Mouse (Mus musculus): ENCODE measurements around the gene Qser1. TPM values are rescaled to one million over a fixed set of nuclear protein-coding genes. Genes with fewer than 3 reads are reported as not detected.

Qser1 gene
- total RNA-seq, 2 experiments from 2014 or later, result 8.8 to 9.4 TPM

- DNase-seq (ENCODE audit: low spot score in 2 of 2), result no peak
- intact Hi-C loops (cut with DNase I), result loop anchor here (5.0 kb wide), 1 partner anchor 54 kb away; no protein-coding TSS in a partner anchor
Measured at GRCm38 (mm10) chr2:104741015-104741758, 75.4 kb downstream of the Qser1 start.

DNA sequence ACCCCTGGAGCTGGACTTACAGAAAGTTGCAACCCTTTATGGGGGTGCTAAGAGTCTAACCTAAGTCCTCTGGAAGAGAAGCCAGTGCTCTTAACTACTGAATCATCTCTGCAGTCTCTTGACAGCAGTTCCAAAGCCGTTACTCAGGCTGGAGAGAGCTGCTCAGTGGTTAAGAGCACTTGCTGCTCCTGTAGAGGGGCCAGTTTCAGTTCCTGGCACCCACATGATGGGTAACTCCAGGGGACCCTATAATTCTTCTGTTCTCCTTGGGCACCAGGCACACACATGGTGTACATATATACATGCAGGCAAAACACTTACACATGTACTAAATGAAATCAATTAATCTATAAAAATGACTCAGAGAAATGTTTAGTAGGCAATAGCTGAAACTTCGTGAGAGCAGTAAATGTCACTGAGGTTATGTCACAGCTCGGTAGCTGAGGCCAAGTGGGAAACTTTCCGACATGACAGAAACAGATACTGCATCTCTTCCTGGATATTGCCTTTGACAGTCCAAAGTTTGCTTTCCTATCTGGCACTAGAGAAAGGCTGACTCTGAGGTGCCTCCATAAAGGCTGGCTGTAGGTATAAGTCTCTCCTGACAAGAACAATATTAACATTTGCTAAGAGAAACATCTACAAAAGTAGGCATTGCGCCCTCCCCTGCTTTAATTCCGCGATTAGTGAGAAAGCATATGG lies 76.2 kb downstream of the Qser1 start:
- DNase-seq (ENCODE audit: low spot score in 2 of 2), result no peak
- intact Hi-C loops (cut with DNase I), result loop anchor here (5.0 kb wide), 1 partner anchor 53 kb away; no protein-coding TSS in a partner anchor

GRCm38 (mm10) chr2:104739691-104740090 lies 76.9 kb downstream of the Qser1 start:
- intact Hi-C loops (cut with DNase I), result loop anchor here (5.0 kb wide), 1 partner anchor 52 kb away; no protein-coding TSS in a partner anchor
- no peak for DNase-seq (ENCODE audit: low spot score in 2 of 2)

DNA sequence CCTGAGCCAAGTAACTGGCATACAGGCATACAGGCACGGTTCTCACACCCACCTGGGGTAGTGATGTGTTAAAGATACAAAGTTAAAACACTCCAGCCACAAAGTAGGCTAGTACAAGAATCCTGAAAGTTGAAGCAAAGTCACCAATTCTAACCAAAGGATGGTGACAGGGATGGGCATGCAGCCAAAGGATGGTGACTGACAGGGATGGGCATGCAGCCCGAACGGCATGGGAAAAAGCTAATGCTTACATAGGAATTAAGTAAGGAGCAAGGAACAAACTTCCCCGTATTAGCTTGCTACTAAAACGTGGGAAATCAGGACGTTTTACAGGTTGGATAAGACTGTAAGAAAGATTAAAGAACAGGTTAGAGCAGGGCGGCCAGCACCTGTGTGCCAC lies 80.3 kb downstream of the Qser1 start:
- intact Hi-C loops (cut with DNase I), result no loop called here
- no peak for DNase-seq (ENCODE audit: low spot score in 2 of 2)

GRCm38 (mm10) chr2:104732562-104733256 lies 83.9 kb downstream of the Qser1 start:
- no peak for DNase-seq (ENCODE audit: low spot score in 2 of 2)
- intact Hi-C loops (cut with DNase I), result no loop called here

DNA sequence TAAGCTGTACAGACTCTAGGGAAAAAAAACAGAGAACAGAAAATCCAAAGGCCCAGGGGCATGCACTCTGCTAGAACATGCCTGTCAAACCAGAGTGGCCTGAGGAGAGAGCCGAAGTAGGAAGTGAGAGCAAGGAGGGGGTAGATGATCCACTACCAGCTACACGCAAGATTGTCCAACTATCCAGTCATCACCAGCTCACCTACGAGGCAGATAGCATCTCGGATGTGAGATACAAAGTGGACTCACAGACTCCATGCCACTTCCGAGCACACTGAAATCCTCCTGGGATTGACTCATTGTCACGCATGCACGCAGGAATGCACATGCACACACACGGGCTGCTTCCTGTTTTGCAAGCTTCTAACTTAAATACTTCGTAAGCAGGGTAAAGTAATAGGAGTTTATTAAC lies 84.5 kb downstream of the Qser1 start:
- intact Hi-C loops (cut with DNase I), result no loop called here

GRCm38 (mm10) chr2:104727369-104727768 lies 89.2 kb downstream of the Qser1 start:
- no peak for DNase-seq (ENCODE audit: low spot score in 2 of 2)
- intact Hi-C loops (cut with DNase I), result no loop called here

More for the DNA sequence above, 84.5 kb downstream of the Qser1 start:
- no peak for DNase-seq (ENCODE audit: low spot score in 2 of 2)

DNA sequence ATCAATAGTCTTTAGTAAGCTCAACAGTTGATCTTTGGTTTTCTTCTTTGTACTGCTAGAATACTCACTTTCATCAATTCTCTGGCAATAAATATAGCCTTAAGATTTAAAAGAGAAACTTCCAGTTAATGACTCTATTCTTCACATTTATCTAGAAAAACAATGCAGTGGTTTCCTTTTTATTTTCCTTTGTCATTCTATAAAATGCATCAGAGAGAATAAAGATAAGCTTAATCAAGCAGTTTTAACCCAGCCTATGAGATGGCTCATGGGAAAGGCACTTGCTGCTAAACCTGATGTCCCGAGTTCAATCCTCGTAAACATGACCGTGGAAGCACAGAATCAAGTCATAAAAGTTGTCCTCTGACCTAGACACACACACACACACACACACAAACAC lies 94.5 kb downstream of the Qser1 start:
- no peak for DNase-seq (ENCODE audit: low spot score in 2 of 2)
- intact Hi-C loops (cut with DNase I), result no loop called here

DNA sequence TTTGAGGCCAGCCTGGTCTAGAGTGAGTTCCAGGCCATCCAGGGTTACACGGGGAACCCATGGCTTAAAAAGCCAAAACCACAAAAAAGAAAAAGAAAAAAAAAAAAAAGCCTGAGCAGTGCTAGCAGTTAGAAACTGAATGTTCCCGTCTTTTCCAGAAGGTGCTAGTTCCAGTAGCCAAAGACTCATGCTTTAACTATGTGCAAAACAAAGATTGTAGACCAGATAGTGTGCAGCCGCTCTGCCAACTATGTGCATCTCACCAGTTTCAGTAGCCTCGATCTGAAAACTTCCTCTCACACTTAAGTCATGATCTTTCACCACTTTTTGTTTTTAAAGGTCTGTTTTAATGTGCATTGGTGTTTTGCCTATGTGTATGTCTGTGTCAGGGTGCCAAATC lies 98.7 kb downstream of the Qser1 start:
- intact Hi-C loops (cut with DNase I), result no loop called here
- no peak for DNase-seq (ENCODE audit: low spot score in 2 of 2)

DNA sequence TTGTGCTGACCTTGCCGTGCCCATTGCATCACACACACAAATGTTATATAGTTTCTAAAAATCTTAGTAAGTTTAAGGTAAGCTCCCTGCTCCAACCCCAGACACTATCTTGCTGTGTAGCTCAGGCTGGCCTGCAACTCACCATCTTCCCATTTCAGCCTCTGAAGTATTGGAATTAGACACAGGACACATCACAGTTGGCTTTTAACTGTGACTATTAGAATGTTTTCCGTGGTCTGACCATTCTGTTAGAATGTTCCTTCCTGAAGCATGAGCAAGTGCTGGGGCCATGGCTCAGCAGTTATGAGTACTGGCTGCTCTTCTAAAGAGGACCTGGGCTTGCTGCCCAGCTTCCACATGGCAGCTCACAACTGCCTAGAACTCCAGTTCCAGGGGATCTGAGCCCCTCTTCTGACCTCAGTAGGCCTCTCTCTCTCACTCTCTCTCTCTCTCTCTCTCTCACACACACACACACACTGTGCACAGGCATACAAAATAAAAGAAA lies 99.3 kb downstream of the Qser1 start:
- intact Hi-C loops (cut with DNase I), result no loop called here
- DNase-seq (ENCODE audit: low spot score in 2 of 2), result no peak

DNA sequence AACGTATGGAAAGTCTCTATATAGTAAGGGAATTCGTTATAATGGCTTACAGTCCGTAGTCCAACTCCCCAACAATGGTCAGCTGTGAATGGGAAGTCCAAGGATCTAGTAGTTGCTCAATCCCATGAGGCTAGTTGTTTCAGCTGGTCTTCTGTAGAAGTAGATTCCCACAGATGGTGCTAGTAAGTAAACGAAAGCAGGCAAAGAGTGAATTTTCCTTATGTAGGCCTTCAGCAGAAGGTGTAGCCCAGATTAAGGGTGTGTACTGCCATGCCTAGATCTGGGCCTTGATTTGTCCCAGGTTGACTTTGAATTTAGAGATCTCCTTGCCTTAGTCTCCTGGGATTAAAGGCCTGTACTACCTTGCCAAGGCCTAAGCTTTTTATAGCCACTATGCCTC lies 100.3 kb downstream of the Qser1 start, which contains the start of gene Pin1rt1:
TSS of gene Pin1rt1 (minus strand) at position 101 of the 400 bp plus-strand sequence.
- DNase-seq (ENCODE audit: low spot score in 2 of 2), result no peak
- intact Hi-C loops (cut with DNase I), result no loop called here

- intact Hi-C loops (cut with DNase I), result no loop called here
- DNase-seq (ENCODE audit: low spot score in 2 of 2), result no peak
Measured at GRCm38 (mm10) chr2:104714254-104714691, 102.3 kb downstream of the Qser1 start.

DNA sequence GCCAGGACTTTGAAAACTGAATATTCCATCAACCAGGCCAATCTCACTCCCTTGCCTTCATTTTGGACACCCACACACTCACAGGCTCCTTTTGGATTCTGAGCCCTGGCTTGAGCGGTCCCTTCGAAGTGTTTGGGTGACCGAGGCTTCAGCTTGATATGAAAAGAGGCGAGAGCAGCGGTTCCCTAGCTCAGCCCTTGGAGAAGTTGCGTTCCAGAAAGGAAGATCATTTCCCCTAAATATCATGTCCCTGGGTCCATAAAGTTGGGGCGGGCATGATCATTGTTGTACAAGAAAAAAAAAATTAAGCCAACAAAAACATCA lies 104.1 kb downstream of the Qser1 start:
- intact Hi-C loops (cut with DNase I), result no loop called here
- DNase-seq (ENCODE audit: low spot score in 2 of 2), result no peak

DNA sequence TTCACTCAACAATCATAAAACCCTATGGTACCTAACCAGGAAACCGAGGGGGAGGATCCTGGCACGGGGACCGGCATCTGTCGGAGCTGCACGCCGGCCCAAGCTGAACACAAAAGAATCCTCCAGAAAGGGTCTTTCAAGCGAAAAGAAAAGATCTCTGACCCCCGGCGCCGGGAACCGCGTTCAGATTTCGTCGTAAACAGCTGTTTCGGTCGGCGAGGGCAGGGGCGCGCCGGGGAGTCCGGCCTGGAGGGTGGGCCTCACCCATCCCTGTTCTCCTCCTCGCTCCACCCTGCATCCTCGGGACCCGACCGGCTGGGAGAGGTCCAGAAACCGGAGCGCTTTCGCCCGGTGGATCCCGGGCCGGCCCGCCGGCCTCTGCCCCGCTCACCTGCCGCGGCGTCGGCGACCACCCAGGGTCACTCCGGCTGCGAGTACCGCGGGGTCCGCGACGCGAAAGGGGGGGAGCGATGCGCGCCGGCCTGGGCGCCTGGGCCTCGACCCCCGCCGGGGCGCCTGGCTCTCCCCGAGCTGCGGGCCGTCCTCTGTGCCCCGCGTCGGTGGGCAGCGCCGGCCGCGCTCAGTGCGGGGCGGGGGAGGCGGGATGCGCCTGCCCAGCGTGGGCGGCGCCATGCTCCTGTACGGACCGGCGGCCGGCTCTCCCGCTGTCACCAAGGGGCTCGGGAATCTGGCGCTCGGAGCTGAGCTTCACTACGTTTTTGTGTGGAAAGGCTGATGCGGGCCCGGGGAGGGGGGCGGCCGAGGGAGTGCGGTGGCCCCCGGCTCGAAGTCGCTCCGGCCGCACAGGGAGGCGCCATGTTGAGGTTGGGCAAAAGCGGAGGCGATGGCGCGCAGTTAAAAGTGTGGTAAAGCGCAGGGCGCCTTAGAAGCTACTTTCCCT lies 104.7 kb downstream of the Qser1 start, which contains the start of gene Tcp11l1:
TSS of gene Tcp11l1 (minus strand) at position 585 of the 901 bp plus-strand sequence.
- peak; percentile 64 to 67 for DNase-seq (ENCODE audit: low spot score in 2 of 2)
- intact Hi-C loops (cut with DNase I), result no loop called here

DNA sequence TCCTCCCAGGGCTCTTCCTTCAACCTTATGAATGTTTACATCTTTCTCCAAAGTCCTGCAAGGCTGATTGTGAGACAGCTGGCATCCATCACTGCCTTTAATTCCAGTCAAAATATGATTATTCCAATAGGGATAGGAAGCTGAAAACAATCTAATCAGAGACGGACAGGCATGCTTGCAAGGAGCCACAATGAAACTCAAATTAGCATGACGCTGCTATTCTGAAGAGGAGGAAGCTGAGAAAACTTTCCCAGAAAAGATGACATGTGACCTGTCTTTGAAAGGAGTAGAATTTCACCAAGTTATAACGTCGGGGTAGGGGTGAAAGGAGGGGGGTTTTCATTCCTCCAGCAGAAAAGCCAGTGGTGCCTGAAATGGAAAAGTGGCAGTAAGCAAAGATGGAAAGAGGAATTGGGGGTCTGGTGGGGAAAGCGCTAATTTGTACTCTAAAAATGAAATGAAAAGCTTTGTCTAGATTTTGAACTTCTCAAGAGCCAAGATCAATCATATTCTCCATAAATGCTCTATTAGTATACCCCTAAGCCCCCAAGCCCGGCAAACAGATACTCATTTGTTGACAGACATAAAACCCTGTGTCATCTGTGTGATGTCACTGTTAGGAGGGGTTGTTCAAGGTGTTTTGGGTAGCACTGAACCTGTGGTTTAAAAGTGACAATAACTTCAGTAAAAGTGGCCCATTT lies 105.7 kb downstream of the Qser1 start:
- intact Hi-C loops (cut with DNase I), result no loop called here
- DNase-seq (ENCODE audit: low spot score in 2 of 2), result no peak

GRCm38 (mm10) chr2:104709786-104710337 lies 106.7 kb downstream of the Qser1 start:
- intact Hi-C loops (cut with DNase I), result no loop called here
- no peak for DNase-seq (ENCODE audit: low spot score in 2 of 2)

Measured in left cerebral cortex, postnatal 14 days (tissue).